Mouse (Mus musculus) bone marrow macrophage, adult 2 months (primary cell): ENCODE results near the gene Rufy4. TPM values are rescaled to one million over a fixed set of nuclear protein-coding genes. Genes with fewer than 3 reads are reported as not detected.

ENCODE experiments used
- H3K27ac ChIP-seq: 2 replicates; pipeline ENCODE4 v1.5.1; 2012; ENCODE audit warnings: low read depth, low read length; ENCODE audit not compliant: insufficient read depth
- H3K4me1 ChIP-seq: 2 replicates; pipeline ENCODE4 v1.6.1; 2012; ENCODE audit warnings: low read length; ENCODE audit not compliant: control insufficient read depth, insufficient read depth
- H3K4me3 ChIP-seq: 2 replicates; pipeline ENCODE4 v1.5.1; 2012; ENCODE audit warnings: mild to moderate bottlenecking, low read length, moderate library complexity; ENCODE audit not compliant: insufficient read depth
- CTCF ChIP-seq: IDR thresholded peaks from 2 replicates; pipeline ENCODE4 v1.5.1; 2012; ENCODE audit warnings: low read depth, mild to moderate bottlenecking, low read length, moderate library complexity
- POLR2A ChIP-seq: IDR thresholded peaks from 2 replicates; pipeline ENCODE4 v1.6.1; 2012; ENCODE audit warnings: mild to moderate bottlenecking, low read depth, low read length, borderline replicate concordance
- polyA plus RNA-seq: library from polyadenylated mRNA; stranded (reverse); fragments of >200 nt; gene quantifications from 2 replicates; pipeline ENCODE4 v1.2.4, GENCODE M21; 2012; ENCODE audit not compliant: missing spikeins, insufficient read depth, insufficient read length

The Rufy4 gene
- polyA plus RNA-seq, 1 experiment: not detected

DNA sequence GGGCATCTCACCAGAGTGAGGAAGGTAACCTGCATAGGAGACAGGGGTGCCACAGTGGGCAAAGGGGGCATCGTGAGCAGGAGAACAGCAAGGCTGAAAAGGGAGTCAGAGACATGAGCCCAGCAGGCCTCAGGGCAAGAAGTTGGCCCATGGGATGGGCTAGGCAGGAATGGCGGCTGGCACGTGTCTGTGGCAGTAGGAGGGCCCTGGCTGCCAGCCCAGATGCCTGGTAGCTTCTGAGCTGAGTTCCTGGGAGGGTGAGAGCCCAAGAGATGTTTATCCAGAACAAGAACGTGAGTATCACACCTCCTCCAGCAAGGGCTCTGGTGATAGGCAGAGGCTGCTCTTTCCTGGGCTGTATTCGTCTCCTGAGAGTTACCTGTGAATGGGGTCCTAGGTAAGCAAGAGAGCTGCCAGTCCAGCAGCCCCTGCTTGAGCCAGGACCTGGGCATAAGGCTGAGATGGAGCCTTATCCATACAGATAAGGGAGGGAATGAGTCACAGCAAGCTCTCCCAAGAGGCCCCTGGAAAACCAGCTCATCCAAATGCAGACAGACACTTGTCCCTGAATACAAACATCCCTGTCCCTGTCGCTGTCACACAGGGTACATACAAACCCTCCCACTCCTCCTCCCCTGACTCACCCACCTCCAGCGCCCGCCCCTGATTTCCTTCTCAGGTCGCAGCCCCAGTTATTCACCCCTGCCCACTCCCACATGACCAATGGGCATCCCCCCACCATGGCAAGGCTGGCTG lies 3.3 kb upstream of the Rufy4 start:
- H3K4me3 ChIP-seq: no peak overlapping the region
- H3K4me1 ChIP-seq: peaks cover 10% of the 10 kb centered on the region
- H3K27ac ChIP-seq: no peak overlapping the region
- TF ChIP-seq CTCF (no peak), POLR2A (no peak)

DNA sequence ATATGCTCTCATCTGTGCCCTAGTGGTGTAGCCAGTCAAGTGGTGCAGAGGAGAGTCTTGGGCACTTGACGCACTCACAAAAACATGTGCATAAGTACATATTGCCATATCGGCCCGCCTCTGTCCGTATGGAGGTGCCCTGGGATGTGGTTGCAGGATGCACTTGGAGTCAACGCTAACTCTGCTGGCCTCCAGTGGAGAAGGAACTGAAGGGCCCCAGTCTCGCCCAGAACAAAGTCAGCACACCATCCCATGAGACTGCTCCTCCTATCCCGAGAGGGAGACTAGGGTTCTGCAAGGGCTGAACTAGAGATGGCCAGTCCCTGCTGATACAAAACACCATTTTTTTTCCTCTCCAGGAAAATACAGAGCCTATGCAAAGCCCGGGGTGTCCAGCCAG lies 2.1 kb upstream of the Rufy4 start:
- Histone ChIP-seq H3K4me3 (no peak overlapping the region), H3K27ac (no peak overlapping the region), H3K4me1 (peaks cover 10% of the 10 kb centered on the region)
- TF ChIP-seq POLR2A: no peak
- no peak for TF ChIP-seq CTCF

DNA sequence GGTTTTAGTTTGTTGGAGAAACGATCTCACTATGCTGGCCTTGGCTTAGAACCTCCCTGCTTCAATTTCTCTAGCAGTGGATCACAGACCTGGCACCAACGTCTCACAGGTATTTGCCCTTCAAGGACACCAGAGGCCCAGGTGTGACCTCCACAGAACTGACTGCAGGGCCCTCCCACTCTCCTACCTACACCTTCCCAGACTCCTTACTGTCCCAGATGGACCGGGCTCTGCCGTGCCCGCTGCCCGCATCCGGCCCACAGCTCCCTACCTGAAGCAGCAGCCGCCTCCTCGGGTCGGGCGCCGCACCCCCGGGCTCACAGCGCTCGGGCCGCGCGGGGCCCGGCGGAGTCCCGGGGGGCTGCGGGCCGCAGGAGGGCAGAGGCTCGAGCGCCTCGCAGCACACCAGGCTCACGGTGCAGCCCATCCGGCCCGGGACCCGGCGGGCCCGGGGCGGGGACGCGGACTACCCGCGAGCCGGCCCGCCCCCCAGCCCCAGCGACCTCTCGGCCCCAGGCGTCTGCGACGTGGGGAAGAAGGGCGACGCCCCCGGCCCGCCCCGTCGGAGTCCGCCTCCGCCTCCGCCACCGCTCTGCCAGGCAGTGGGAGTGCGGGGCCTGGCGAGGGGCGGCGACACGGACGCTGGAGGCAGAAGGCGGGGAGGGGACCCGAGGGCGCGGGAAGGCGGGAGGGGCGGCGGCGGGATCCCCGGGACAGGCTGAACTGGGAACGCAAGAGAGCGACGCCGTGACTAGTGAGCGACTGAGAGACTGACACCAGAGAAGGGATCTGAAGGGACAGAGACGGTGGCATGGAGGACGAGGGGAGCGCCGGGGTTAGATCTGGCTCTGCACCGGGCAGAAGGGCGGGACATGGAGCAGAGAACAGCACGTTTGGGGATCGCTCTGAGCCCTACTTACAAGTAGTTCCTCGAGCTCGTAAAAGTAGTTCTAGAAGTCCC lies 1.0 kb upstream of the Rufy4 start, which contains the start of gene Tns1:
Gene Tns1, minus strand, starts transcription at position 429 of the 961 bp plus-strand sequence.
- Histone ChIP-seq H3K4me1 (peaks cover 10% of the 10 kb centered on the region), H3K27ac (no peak within 1 kb of the TSS), H3K4me3 (peak within 1 kb of the TSS; percentile 50)
- TF ChIP-seq CTCF (no peak), POLR2A (no peak)

GRCm38 (mm10) chr1:74130883-74131659 lies 5.7 kb downstream of the Rufy4 start:
- no peak overlapping the region for H3K4me3 ChIP-seq
- no peak for TF ChIP-seq POLR2A
- no peak for TF ChIP-seq CTCF
- H3K4me1 ChIP-seq: peaks cover 17% of the 10 kb centered on the region
- no peak overlapping the region for H3K27ac ChIP-seq

DNA sequence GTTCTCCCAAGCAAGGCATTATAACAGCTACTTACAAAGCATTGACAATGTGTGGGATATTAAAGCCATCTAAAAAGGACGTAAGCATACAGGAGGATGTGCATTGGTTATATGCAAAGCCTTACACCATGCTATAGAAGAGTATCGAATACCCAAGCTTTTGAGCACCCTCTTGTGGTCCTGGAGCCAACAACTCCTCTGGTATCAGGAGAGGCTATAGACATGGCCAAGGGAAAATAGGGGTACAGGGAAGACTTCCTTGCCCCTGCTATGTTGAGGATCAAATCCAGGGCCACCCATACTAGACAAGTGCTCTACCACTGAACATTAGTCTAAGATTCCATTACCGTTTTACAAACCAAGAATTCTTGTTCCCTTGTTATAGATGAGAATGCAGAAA lies 6.7 kb downstream of the Rufy4 start:
- Histone ChIP-seq H3K4me3 (no peak overlapping the region), H3K4me1 (peaks cover 16% of the 10 kb centered on the region), H3K27ac (no peak overlapping the region)
- TF ChIP-seq POLR2A (no peak), CTCF (no peak)

DNA sequence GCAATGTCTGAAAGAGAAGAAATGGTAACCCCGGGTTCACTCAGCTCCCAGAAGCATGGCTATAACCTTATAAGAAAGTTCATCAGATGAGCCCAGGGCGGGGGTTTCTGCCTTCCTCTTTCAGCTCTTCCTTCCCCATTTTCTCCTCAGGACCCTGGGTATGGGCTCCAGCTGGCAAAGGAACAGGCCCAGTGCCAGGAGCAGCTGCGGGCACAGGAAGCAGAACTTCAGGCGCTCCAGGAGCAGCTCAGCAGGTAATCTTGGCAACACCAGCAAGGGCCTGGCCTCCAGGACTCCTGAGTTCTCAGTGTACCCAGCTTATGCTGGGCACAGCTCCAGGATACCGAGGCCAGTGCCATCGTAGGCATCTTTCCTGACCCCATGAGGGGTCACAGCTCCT lies 8.6 kb downstream of the Rufy4 start:
- no peak for TF ChIP-seq POLR2A
- TF ChIP-seq CTCF: no peak
- H3K27ac ChIP-seq: no peak overlapping the region
- H3K4me1 ChIP-seq: peaks cover 16% of the 10 kb centered on the region
- H3K4me3 ChIP-seq: no peak overlapping the region

GRCm38 (mm10) chr1:74135326-74135950 lies 10.1 kb downstream of the Rufy4 start:
- no peak overlapping the region for H3K4me3 ChIP-seq
- TF ChIP-seq CTCF: no peak
- no peak overlapping the region for H3K27ac ChIP-seq
- H3K4me1 ChIP-seq: peaks cover 16% of the 10 kb centered on the region

GRCm38 (mm10) chr1:74139415-74139814 lies 14.1 kb downstream of the Rufy4 start:
- Histone ChIP-seq H3K27ac (no peak overlapping the region), H3K4me1 (peaks cover under 1% of the 10 kb centered on the region)
- TF ChIP-seq POLR2A (no peak), CTCF (peak; percentile 44; the same call in 1 of the 2 replicates)

DNA sequence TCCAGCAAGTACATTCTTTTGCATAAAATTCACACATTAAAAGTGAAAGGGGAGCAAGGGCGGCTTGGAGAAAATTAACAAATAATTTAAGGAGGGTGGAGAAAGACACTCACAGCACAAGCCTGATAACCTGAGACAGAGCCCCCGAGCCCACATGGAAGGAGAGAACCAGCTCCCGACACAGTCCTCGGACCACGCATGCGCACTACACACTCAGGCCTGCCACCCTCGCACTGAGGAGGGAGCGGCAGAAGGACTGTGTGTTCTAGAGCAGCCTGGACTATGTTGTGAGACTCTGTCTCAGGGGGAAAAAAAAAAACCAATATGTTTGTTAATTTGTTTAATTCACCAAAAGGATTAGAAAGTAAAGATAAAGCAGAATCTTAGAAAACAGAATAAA lies 16.4 kb downstream of the Rufy4 start:
- H3K27ac ChIP-seq: no peak overlapping the region
- H3K4me3 ChIP-seq: no peak overlapping the region
- TF ChIP-seq POLR2A (no peak), CTCF (no peak)
- H3K4me1 ChIP-seq: no peaks in the 10 kb centered on the region

More at GRCm38 (mm10) chr1:74139415-74139814, 14.1 kb downstream of the Rufy4 start:
- no peak overlapping the region for H3K4me3 ChIP-seq
